Mouse (Mus musculus): ENCODE data around the gene Gm45785. TPM values are rescaled to one million over a fixed set of nuclear protein-coding genes. Genes with fewer than 3 reads are reported as not detected.

Gene Gm45785
- polyA plus RNA-seq, 1 experiment: not detected

- H3K4me1 ChIP-seq (ENCODE audit: control insufficient read depth, insufficient read depth, low read length): no peaks in the 10 kb centered on the region
- TF ChIP-seq CTCF (IDR thresholded peaks at IDR 0.05; ENCODE audit: low read depth, low read length): no peak
- TF ChIP-seq POLR2A (IDR thresholded peaks at IDR 0.05; ENCODE audit: borderline replicate concordance, low read depth, low read length): no peak
- H3K27ac ChIP-seq (ENCODE audit: insufficient read depth, low read depth, low read length): no peak overlapping the region
- no peak overlapping the region for H3K4me3 ChIP-seq (ENCODE audit: insufficient read depth, low read length)
Measured at GRCm38 (mm10) chr7:140846676-140847075, 9.5 kb downstream of the Gm45785 start.

GRCm38 (mm10) chr7:140845683-140846082, 10.4 kb downstream of the Gm45785 start:
- Histone ChIP-seq H3K4me1 (ENCODE audit: control insufficient read depth, insufficient read depth, low read length) (no peaks in the 10 kb centered on the region), H3K4me3 (ENCODE audit: insufficient read depth, low read length) (no peak overlapping the region), H3K27ac (ENCODE audit: insufficient read depth, low read depth, low read length) (no peak overlapping the region)
- TF ChIP-seq POLR2A (IDR thresholded peaks at IDR 0.05; ENCODE audit: borderline replicate concordance, low read depth, low read length): no peak
- no peak for TF ChIP-seq CTCF (IDR thresholded peaks at IDR 0.05; ENCODE audit: low read depth, low read length)

- Histone ChIP-seq H3K4me1 (ENCODE audit: control insufficient read depth, insufficient read depth, low read length) (no peaks in the 10 kb centered on the region), H3K4me3 (ENCODE audit: insufficient read depth, low read length) (no peak within 1 kb of the TSS), H3K27ac (ENCODE audit: insufficient read depth, low read depth, low read length) (no peak within 1 kb of the TSS)
- TF ChIP-seq POLR2A (IDR thresholded peaks at IDR 0.05; ENCODE audit: borderline replicate concordance, low read depth, low read length) (no peak), CTCF (IDR thresholded peaks at IDR 0.05; ENCODE audit: low read depth, low read length) (peak; percentile 75)
Measured at GRCm38 (mm10) chr7:140844905-140845665, 11.0 kb downstream of the Gm45785 start, which contains the start of gene Scgb1c1. Scgb1c1 (plus strand) TSS chr7:140845547.

GRCm38 (mm10) chr7:140843806-140844205, 12.3 kb downstream of the Gm45785 start:
- no peak overlapping the region for H3K4me3 ChIP-seq (ENCODE audit: insufficient read depth, low read length)
- TF ChIP-seq CTCF (IDR thresholded peaks at IDR 0.05; ENCODE audit: low read depth, low read length): no peak
- no peak for TF ChIP-seq POLR2A (IDR thresholded peaks at IDR 0.05; ENCODE audit: borderline replicate concordance, low read depth, low read length)
- H3K27ac ChIP-seq (ENCODE audit: insufficient read depth, low read depth, low read length): no peak overlapping the region
- no peaks in the 10 kb centered on the region for H3K4me1 ChIP-seq (ENCODE audit: control insufficient read depth, insufficient read depth, low read length)

GRCm38 (mm10) chr7:140840750-140841735, 15.1 kb downstream of the Gm45785 start:
- TF ChIP-seq CTCF (IDR thresholded peaks at IDR 0.05; ENCODE audit: low read depth, low read length) (no peak), POLR2A (IDR thresholded peaks at IDR 0.05; ENCODE audit: borderline replicate concordance, low read depth, low read length) (no peak)
- Histone ChIP-seq H3K4me3 (ENCODE audit: insufficient read depth, low read length) (no peak overlapping the region), H3K4me1 (ENCODE audit: control insufficient read depth, insufficient read depth, low read length) (no peaks in the 10 kb centered on the region), H3K27ac (ENCODE audit: insufficient read depth, low read depth, low read length) (no peak overlapping the region)

GRCm38 (mm10) chr7:140839556-140839955, 16.6 kb downstream of the Gm45785 start:
- TF ChIP-seq CTCF (IDR thresholded peaks at IDR 0.05; ENCODE audit: low read depth, low read length): no peak
- no peak for TF ChIP-seq POLR2A (IDR thresholded peaks at IDR 0.05; ENCODE audit: borderline replicate concordance, low read depth, low read length)
- Histone ChIP-seq H3K4me3 (ENCODE audit: insufficient read depth, low read length) (no peak overlapping the region), H3K27ac (ENCODE audit: insufficient read depth, low read depth, low read length) (no peak overlapping the region), H3K4me1 (ENCODE audit: control insufficient read depth, insufficient read depth, low read length) (no peaks in the 10 kb centered on the region)

GRCm38 (mm10) chr7:140836243-140837115, 19.7 kb downstream of the Gm45785 start:
- no peak for TF ChIP-seq POLR2A (IDR thresholded peaks at IDR 0.05; ENCODE audit: borderline replicate concordance, low read depth, low read length)
- TF ChIP-seq CTCF (IDR thresholded peaks at IDR 0.05; ENCODE audit: low read depth, low read length): no peak
- H3K4me1 ChIP-seq (ENCODE audit: control insufficient read depth, insufficient read depth, low read length): peaks cover 5% of the 10 kb centered on the region

GRCm38 (mm10) chr7:140835758-140836087, 20.4 kb downstream of the Gm45785 start:
- H3K4me1 ChIP-seq (ENCODE audit: control insufficient read depth, insufficient read depth, low read length): peaks cover 7% of the 10 kb centered on the region
- no peak overlapping the region for H3K4me3 ChIP-seq (ENCODE audit: insufficient read depth, low read length)
- no peak overlapping the region for H3K27ac ChIP-seq (ENCODE audit: insufficient read depth, low read depth, low read length)
- no peak for TF ChIP-seq POLR2A (IDR thresholded peaks at IDR 0.05; ENCODE audit: borderline replicate concordance, low read depth, low read length)
- no peak for TF ChIP-seq CTCF (IDR thresholded peaks at IDR 0.05; ENCODE audit: low read depth, low read length)

More at GRCm38 (mm10) chr7:140836243-140837115, 19.7 kb downstream of the Gm45785 start:
- no peak overlapping the region for H3K27ac ChIP-seq (ENCODE audit: insufficient read depth, low read depth, low read length)
- no peak overlapping the region for H3K4me3 ChIP-seq (ENCODE audit: insufficient read depth, low read length)
